Mouse (Mus musculus): ENCODE data around the gene Fry. TPM values are rescaled to one million over a fixed set of nuclear protein-coding genes. Genes with fewer than 3 reads are reported as not detected.
A peak's percentile ranks its signal among the peaks of the same experiment; 100 is the strongest.

The Fry gene
- polyA plus RNA-seq, 1 experiment from 2014 or later = 3.2 TPM

DNA sequence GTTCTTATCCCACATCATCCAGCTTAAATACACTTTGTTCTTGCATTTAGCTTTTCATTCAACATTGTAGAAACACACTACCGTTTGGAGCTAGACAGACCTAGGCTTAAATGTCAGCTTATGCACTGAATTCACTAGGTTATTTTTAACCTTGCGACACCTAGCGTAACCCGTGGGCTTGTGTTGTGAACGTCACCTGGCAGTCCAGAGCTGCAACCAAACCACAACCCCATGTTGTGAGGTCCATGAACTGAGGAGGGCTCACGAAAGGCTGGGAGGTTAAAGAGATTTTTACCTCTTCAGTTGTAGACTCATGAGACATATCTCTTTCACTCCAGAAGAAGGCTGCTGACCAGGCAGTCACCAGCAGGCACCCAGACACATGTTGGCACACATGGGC, 210.2 kb downstream of the Fry start:
- DNase-seq (no peak), ATAC-seq (no peak)
- no peak overlapping the region for H3K4me3 ChIP-seq (ENCODE audit: low read depth, low read length)

DNA sequence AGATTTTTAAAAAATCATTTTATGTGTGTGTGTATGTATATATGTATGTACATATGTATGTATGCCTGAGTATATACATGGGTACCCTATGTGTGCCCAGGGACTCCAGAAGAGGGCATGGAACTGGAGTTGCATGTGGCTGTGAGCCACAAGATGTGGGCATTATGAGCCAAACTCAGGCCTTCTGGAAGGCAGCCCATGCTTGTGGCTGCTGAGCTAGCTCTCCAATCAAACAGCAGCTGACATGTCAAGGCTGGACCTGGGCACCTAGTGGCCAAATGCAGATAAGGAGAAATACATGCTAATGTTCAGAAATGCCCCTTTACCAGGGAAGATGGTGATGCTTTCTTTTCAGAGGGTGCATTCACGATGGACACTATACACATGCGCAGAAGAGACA, 213.4 kb downstream of the Fry start:
- TF ChIP-seq EP300 (IDR thresholded peaks at IDR 0.05; ENCODE audit: low read depth) (no peak), CTCF (IDR thresholded peaks at IDR 0.05; ENCODE audit: low read depth) (no peak)
- Histone ChIP-seq H3K27ac (ENCODE audit: low read depth) (no peak overlapping the region), H3K4me3 (ENCODE audit: low read depth, low read length) (no peak overlapping the region), H3K9ac (replicated peaks) (no peak overlapping the region), H3K27me3 (ENCODE audit: insufficient read depth, low read length) (no peaks in the 10 kb centered on the region), H3K4me2 (ENCODE audit: low read depth, low read length) (no peak overlapping the region), H3K9me3 (ENCODE audit: low read length) (no peaks in the 10 kb centered on the region), H3K4me1 (ENCODE audit: insufficient read depth) (peaks cover 5% of the 10 kb centered on the region), H3K36me3 (replicated peaks; ENCODE audit: insufficient read depth, low read length) (no peaks in the 10 kb centered on the region)
- ATAC-seq = no peak
- DNase-seq = no peak
- 83% methylated on average over 2 of the region's 2 CpGs for WGBS (ENCODE audit: insufficient replicate concordance)

More for the DNA sequence above, 210.2 kb downstream of the Fry start:
- 75% methylated on average over 6 of the region's 6 CpGs for WGBS (ENCODE audit: insufficient replicate concordance)
- TF ChIP-seq CTCF (IDR thresholded peaks at IDR 0.05; ENCODE audit: low read depth) (no peak), EP300 (IDR thresholded peaks at IDR 0.05; ENCODE audit: low read depth) (no peak)
- Histone ChIP-seq H3K9me3 (ENCODE audit: low read length) (no peaks in the 10 kb centered on the region), H3K4me2 (ENCODE audit: low read depth, low read length) (no peak overlapping the region), H3K27ac (ENCODE audit: low read depth) (no peak overlapping the region), H3K36me3 (replicated peaks; ENCODE audit: insufficient read depth, low read length) (no peaks in the 10 kb centered on the region), H3K4me1 (ENCODE audit: insufficient read depth) (peaks cover 5% of the 10 kb centered on the region), H3K27me3 (ENCODE audit: insufficient read depth, low read length) (no peaks in the 10 kb centered on the region), H3K9ac (replicated peaks) (no peak overlapping the region)

DNA sequence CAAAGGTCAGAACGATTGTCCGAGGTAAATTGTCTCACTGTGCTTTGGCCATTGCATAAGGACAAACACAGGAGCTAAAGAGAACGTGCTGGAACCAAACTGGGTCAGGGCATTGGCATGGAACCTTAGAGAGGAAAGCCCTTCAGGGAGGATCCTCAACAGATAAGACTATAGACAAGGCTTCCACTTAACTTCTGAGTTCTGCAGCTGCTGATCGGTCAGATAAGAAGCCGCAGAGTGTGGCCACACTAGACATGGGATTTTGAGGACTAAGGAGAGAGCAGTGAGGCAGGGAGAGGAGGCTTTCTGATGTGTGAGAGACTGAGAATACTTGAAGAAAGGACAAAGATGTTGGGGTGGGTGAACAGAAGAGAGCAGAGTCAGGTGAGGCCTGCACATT, 214.4 kb downstream of the Fry start:
- H3K4me1 ChIP-seq (ENCODE audit: insufficient read depth) = peaks cover 5% of the 10 kb centered on the region

DNA sequence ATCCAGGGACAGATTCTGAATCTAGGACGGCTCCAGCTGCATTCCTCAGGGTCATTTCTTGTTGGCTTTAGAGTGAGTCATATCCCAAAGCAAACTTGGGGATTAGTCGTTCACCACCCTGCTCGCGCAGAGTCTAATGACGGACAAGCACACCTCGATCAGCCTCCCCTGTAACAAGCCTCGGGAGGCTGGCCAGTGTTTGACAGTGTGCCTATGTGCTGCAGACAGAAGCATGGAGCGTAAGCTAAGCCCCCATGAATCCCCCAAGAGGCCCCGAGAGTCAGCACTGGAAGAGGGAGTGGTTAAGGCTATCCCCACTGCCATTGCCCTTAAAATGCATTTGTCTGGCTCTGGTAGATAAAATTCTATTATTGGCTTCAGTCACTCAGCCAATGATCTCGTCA, 214.9 kb downstream of the Fry start:
- Histone ChIP-seq H3K27ac (ENCODE audit: low read depth) (no peak overlapping the region), H3K4me3 (ENCODE audit: low read depth, low read length) (no peak overlapping the region), H3K9me3 (ENCODE audit: low read length) (no peaks in the 10 kb centered on the region), H3K9ac (replicated peaks) (no peak overlapping the region), H3K36me3 (replicated peaks; ENCODE audit: insufficient read depth, low read length) (no peaks in the 10 kb centered on the region), H3K4me1 (ENCODE audit: insufficient read depth) (peaks cover 5% of the 10 kb centered on the region), H3K4me2 (ENCODE audit: low read depth, low read length) (no peak overlapping the region), H3K27me3 (ENCODE audit: insufficient read depth, low read length) (no peaks in the 10 kb centered on the region)
- no peak for TF ChIP-seq CTCF (IDR thresholded peaks at IDR 0.05; ENCODE audit: low read depth)
- no peak for TF ChIP-seq EP300 (IDR thresholded peaks at IDR 0.05; ENCODE audit: low read depth)
- DNase-seq (no peak), ATAC-seq (peak; percentile 41; the same call in 1 of the 2 replicates)
- 58% methylated on average over 10 of the region's 10 CpGs for WGBS (ENCODE audit: insufficient replicate concordance)

More for the DNA sequence above, 214.4 kb downstream of the Fry start:
- H3K9me3 ChIP-seq (ENCODE audit: low read length) = no peaks in the 10 kb centered on the region
- TF ChIP-seq CTCF (IDR thresholded peaks at IDR 0.05; ENCODE audit: low read depth) (no peak), EP300 (IDR thresholded peaks at IDR 0.05; ENCODE audit: low read depth) (no peak)
- WGBS (ENCODE audit: insufficient replicate concordance) = 29% methylated on average over 5 of the region's 5 CpGs
- H3K9ac ChIP-seq (replicated peaks) = no peak overlapping the region
- ATAC-seq (peak; percentile 51; the same call in 1 of the 2 replicates), DNase-seq (no peak)
- no peak overlapping the region for H3K27ac ChIP-seq (ENCODE audit: low read depth)
- H3K4me3 ChIP-seq (ENCODE audit: low read depth, low read length) = no peak overlapping the region
- no peaks in the 10 kb centered on the region for H3K27me3 ChIP-seq (ENCODE audit: insufficient read depth, low read length)
- H3K4me2 ChIP-seq (ENCODE audit: low read depth, low read length) = no peak overlapping the region
- no peaks in the 10 kb centered on the region for H3K36me3 ChIP-seq (replicated peaks; ENCODE audit: insufficient read depth, low read length)

DNA sequence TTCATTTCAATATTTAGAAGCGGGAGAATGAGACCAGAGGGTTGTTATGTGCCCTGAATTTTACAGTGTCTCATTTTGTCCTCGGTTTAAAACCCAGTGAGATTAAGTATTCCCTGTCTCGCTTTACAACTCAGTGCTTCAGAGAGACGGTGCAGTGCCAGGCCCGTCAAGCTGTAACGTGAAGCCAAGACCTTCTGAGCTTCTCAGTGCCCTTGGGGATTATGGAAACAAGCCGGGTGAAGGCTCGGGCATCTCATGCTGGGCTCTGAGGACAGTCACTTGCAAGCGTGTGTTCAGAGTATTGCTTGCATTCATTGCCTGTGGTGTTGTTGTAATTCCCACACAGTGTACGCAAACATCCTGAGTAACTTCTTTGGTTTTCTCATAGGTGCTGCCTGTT, 218.0 kb downstream of the Fry start:
- H3K9me3 ChIP-seq (ENCODE audit: low read length) = no peaks in the 10 kb centered on the region
- no peak overlapping the region for H3K9ac ChIP-seq (replicated peaks)
- 80% methylated on average over 10 of the region's 10 CpGs for WGBS (ENCODE audit: insufficient replicate concordance)
- no peak overlapping the region for H3K4me3 ChIP-seq (ENCODE audit: low read depth, low read length)
- ATAC-seq (no peak), DNase-seq (no peak)
- peaks cover 5% of the 10 kb centered on the region for H3K4me1 ChIP-seq (ENCODE audit: insufficient read depth)
- H3K4me2 ChIP-seq (ENCODE audit: low read depth, low read length) = no peak overlapping the region
- H3K36me3 ChIP-seq (replicated peaks; ENCODE audit: insufficient read depth, low read length) = no peaks in the 10 kb centered on the region
- H3K27me3 ChIP-seq (ENCODE audit: insufficient read depth, low read length) = no peaks in the 10 kb centered on the region
- H3K27ac ChIP-seq (ENCODE audit: low read depth) = no peak overlapping the region
- no peak for TF ChIP-seq EP300 (IDR thresholded peaks at IDR 0.05; ENCODE audit: low read depth)
- no peak for TF ChIP-seq CTCF (IDR thresholded peaks at IDR 0.05; ENCODE audit: low read depth)

DNA sequence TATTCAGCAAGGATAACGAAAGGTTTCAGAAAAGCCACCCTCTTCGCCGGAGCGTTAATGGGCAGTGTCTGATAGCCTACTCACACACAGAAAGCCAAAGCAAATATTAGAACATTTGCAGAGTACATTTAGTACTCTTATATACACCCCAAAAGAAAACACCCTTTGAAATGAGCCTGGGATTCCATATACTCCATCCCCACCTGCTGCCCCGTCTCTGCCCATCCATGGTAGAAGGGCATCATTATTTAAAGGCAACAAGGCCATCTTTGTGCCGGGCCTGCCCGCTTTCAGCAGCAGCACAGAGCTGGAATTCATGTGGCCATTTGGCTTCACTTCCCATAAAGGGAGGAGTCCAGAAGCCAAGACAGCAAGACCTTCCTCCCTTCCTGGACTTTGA, 219.3 kb downstream of the Fry start:
- H3K4me1 ChIP-seq (ENCODE audit: insufficient read depth) = peaks cover 5% of the 10 kb centered on the region
- no peak overlapping the region for H3K9ac ChIP-seq (replicated peaks)
- H3K9me3 ChIP-seq (ENCODE audit: low read length) = no peaks in the 10 kb centered on the region
- H3K27me3 ChIP-seq (ENCODE audit: insufficient read depth, low read length) = no peaks in the 10 kb centered on the region
- H3K27ac ChIP-seq (ENCODE audit: low read depth) = no peak overlapping the region
- 79% methylated on average over 7 of the region's 7 CpGs for WGBS (ENCODE audit: insufficient replicate concordance)
- H3K4me3 ChIP-seq (ENCODE audit: low read depth, low read length) = no peak overlapping the region
- H3K36me3 ChIP-seq (replicated peaks; ENCODE audit: insufficient read depth, low read length) = no peaks in the 10 kb centered on the region
- ATAC-seq (peak; percentile 48), DNase-seq (no peak)
- TF ChIP-seq CTCF (IDR thresholded peaks at IDR 0.05; ENCODE audit: low read depth) (no peak), EP300 (IDR thresholded peaks at IDR 0.05; ENCODE audit: low read depth) (no peak)
- no peak overlapping the region for H3K4me2 ChIP-seq (ENCODE audit: low read depth, low read length)

DNA sequence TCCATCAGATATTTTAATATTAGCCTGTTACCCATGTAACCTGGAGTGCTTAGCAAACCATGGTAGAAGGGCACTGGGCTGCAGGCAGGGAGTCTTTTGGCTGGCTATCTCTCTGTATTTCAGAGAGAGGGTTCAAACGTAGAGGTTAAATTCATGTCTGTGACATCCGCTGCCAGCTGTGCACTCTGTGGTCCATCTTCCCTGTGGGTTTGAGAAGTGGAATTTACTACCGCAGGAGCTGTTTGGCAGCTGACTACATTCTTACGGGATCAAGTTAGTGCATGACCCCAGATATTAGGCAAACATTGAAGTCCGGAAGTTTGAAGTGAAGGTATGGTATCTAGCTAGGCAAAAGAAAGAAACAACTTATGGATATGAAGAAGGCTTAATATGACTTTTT, 222.5 kb downstream of the Fry start:
- no peak for TF ChIP-seq CTCF (IDR thresholded peaks at IDR 0.05; ENCODE audit: low read depth)
- TF ChIP-seq EP300 (IDR thresholded peaks at IDR 0.05; ENCODE audit: low read depth) = no peak

More for the DNA sequence above, 222.5 kb downstream of the Fry start:
- Histone ChIP-seq H3K36me3 (replicated peaks; ENCODE audit: insufficient read depth, low read length) (no peaks in the 10 kb centered on the region), H3K4me2 (ENCODE audit: low read depth, low read length) (no peak overlapping the region), H3K9ac (replicated peaks) (no peak overlapping the region), H3K27me3 (ENCODE audit: insufficient read depth, low read length) (no peaks in the 10 kb centered on the region), H3K27ac (ENCODE audit: low read depth) (no peak overlapping the region), H3K4me1 (ENCODE audit: insufficient read depth) (no peaks in the 10 kb centered on the region), H3K4me3 (ENCODE audit: low read depth, low read length) (no peak overlapping the region), H3K9me3 (ENCODE audit: low read length) (no peaks in the 10 kb centered on the region)
- ATAC-seq (no peak), DNase-seq (no peak)
- WGBS (ENCODE audit: insufficient replicate concordance) = 73% methylated on average over 5 of the region's 5 CpGs
